Mouse (Mus musculus) layer of hippocampus, postnatal 25 days (tissue): ENCODE measurements around the gene Slit3. TPM values are rescaled to one million over a fixed set of nuclear protein-coding genes. Genes with fewer than 3 reads are reported as not detected.

Experiments
- DNase-seq, 2 experiments: peaks; one replicate each; pipeline ENCODE4 v3.0.0; 2022; ENCODE audit warnings: mixed read lengths in 2 of 2, low spot score in 1 of 2; ENCODE audit errors: extremely low spot score in 1 of 2
- total RNA-seq, 2 experiments: library from RNA; stranded (reverse); gene quantifications; 2 replicates each; pipeline ENCODE4 v1.2.3; 2021

Slit3 gene
- total RNA-seq, 2 experiments from 2014 or later: 86.6 to 115 TPM

- no peak for DNase-seq
Observed at GRCm38 (mm10) chr11:35296803-35297202, 175.8 kb downstream of the Slit3 start.

- no peak for DNase-seq
Observed at GRCm38 (mm10) chr11:35297319-35297718, 176.3 kb downstream of the Slit3 start.

DNA sequence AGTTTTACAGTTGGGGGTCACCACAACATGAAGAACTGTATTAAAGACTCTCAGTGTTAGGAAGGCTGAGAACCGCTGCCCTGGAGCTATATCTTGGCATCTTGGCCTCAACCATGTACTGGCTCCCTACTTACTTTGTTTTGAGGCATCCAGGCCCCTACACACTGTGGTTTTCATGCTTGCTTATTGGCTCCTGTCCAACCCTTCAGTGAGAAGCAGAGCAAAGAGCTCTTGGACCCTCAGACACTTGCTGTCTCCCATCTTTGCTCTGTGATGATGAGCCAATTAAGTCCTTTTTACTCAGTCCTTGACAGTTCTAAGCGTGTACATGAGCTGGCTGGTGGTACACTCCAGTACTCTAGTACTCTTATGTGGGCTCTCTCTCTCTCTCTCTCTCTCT is 177.5 kb downstream of the Slit3 start:
- DNase-seq: no peak

DNA sequence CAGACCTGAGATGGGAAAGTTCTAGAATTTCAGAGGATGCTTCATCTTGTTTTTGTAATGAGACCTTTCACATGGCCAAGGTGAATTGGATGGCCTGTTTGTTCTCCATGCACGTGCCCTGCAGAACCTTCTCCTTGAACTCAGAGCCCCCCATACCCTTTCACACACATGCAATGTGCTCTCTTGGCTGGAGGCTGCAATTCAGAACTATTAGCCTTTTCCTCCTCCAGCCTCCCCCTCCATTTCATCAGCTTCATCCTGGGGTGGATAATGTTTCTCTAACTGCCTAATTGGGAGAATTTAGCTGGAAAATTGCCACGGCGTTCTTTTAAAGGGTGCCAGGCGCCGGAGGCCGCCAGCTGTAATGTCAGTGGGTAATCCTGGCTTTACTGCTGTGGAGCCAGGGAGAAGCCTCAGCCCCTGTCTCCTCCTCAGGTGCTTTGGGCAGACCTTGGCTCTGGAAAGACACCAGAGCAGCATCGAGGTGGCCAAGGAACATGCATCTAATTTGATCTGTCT is 178.9 kb downstream of the Slit3 start:
- no peak for DNase-seq

DNA sequence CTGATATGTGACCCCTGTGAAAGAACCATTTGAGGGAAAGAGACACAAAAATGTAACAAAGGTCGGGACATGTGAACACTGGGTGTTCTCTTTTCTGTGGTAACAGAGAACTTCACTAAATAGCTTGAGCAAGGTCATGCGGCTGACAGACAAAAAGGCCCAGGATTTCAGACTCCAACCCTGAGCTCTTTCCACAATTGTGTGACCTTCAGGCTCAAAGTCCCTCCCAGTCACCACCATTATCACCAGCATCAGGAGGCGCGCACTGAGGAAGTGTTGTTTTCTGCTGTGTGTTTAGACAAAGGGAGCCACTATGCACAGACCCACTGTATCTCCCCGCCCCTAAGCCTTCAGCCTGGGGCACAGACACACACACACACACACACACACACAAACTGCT is 181.2 kb downstream of the Slit3 start:
- DNase-seq: no peak

GRCm38 (mm10) chr11:35304216-35304975 is 183.4 kb downstream of the Slit3 start:
- no peak for DNase-seq

GRCm38 (mm10) chr11:35305111-35305510 is 184.1 kb downstream of the Slit3 start:
- DNase-seq: no peak

DNA sequence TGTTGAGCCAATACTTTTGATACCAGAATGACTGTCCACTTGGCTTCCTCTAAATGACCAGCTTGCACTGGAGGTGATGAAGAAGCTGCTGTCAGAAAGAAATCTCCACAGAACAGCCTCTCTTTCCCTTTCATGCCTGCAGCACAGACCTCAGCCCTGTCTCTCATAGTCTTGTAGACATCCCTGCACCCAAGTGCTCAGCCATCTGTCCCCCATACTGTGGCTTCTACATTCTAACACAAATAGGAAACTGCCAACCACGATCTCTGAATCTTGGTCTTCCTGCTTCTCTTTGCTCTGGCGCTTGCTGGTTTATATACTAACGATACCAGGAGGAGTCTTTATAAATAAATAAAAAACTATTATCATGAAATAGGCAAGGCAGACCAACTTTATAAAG is 184.9 kb downstream of the Slit3 start:
- DNase-seq: no peak

- no peak for DNase-seq
Observed at GRCm38 (mm10) chr11:35306922-35307321, 185.9 kb downstream of the Slit3 start.

DNA sequence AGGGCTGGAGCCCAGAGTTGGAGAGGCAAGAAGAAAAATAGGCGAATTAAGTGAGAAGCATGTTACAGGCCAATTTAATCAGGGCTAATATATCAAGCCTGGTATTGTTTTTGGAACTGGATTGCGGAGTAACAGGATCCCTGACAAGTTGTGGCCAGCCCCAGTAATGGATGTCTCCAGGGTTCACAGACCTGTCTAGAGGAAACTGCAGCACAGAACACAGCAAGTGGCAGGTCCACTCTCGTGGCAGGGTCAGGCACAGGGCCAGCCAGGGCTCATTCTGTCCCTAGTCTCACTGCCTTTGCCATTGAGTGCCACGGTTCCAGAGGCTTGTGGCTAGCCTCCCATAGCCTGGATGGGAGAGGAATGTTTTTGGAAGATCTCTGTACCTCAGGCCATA is 187.0 kb downstream of the Slit3 start:
- DNase-seq: no peak

- DNase-seq: no peak
Observed at GRCm38 (mm10) chr11:35315449-35316028, 194.5 kb downstream of the Slit3 start.

DNA sequence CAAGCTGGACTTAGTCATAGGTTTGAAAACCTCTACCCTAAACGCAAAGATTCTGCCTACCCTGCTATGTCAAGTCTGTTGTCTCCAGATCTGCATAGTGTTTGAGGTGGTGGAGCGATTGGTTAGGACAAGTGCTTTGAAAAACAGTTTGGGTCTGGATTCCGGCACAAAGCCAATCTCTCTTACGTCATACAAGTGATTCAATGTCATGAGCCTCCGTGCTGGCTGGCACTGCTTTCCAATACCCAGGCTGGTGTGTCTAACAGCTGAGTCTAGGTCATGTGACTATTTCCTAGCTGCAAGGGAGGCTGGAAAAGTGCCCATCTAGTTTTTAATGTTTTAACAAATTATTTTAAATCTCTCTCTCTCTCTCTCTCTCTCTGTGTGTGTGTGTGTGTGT is 196.2 kb downstream of the Slit3 start:
- DNase-seq: no peak

GRCm38 (mm10) chr11:35317775-35318432 is 196.9 kb downstream of the Slit3 start:
- no peak for DNase-seq

GRCm38 (mm10) chr11:35318433-35319020 is 197.5 kb downstream of the Slit3 start:
- DNase-seq: no peak

DNA sequence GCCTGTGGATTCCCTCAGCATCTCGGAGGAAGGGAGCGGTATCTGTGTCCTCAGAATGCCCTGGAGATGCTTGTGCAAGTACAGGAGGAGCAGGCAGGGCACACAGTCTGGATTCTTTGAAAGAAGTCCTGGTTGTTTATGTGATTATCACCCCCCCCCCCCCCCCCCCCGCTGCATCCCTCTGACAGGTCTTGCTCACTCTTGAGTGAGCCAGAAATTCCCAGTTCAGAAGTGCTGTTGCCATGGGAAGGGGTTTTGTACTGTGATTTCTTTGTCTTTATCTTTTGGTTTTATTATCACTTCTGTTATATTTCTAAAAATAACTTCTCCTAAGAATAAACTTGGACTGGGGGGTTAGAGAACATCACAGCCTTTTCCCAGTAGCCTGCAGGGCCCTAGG is 199.5 kb downstream of the Slit3 start:
- DNase-seq: no peak

DNA sequence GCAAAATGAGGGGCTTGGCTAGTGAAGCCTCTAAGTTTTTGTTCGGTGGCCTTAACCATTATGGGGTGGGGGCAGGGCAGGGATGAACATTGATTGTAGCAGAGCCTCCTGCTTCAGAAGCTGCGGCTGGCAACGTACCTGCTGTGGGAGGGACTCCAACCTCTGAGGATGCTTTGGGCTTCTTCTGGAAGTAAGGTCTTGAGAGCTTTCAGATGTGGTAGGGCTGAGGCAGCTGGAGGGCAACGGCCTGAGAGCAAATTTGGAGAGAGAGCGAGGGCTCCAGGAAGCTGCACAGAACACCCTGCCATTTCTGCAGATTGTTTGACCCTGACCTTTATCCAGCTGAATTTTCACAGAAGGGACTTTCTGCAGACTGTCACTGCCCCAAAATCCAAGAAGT is 203.4 kb downstream of the Slit3 start:
- no peak for DNase-seq

DNA sequence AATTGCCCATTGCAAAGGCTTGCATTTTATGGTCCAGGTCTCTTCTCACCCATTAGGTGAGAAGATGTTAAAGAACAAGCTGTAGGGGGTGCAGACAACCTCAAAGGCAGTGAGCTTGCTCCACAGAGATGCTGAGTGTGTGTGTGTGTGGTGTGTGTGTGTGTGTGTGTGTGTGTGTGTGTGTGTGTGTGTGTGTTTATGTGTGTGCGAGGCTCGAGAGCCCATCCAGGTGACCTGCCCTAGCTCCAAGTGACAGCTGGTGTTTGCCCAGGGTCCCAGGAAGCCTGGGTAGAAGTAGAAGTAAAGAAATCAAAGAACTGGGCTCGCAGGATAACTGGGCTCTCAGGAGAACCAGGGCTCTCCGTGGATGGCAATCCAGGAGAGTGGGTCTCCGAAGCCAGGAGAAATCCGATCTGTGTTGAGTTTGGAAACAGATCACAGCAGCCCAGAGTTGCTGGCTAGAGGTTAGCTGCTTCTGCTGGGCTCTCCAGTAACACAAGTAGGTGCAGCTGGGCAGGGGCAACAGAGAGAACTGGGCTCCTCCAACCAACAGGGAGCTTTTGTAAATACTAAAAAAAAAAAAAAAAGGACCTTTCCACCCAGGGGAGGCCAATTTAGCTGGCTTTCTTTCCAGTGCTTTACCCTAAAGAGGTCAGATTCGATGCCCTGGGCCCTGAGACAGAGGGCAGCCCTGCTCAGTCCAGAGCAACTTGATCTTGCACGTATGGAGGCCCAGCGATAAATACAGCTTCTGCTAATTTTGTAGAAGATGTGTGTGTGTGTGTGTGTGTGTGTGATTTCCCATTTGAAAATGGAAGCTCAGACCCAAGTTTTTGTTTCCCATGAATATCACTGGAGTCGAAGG is 204.3 kb downstream of the Slit3 start:
- no peak for DNase-seq

DNA sequence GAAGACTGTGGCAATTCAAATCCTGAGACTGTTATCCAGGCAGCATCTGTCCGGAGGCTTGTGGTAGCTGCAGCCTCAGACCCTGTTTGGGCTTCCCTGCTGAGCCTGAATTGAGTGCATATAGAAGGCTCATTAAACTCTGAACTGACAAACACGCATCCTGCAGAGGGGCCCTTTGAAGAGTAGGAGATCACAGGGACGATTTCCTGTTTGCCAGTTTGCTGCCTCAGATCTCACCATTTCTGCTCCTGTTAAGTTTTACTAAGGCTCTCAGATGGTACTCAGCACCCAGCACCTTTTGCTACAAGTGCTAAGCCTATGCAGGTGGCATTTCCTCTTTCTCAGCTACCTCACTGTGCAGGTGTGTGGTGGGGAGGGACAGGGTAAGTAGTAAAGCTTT is 205.3 kb downstream of the Slit3 start:
- DNase-seq: no peak

DNA sequence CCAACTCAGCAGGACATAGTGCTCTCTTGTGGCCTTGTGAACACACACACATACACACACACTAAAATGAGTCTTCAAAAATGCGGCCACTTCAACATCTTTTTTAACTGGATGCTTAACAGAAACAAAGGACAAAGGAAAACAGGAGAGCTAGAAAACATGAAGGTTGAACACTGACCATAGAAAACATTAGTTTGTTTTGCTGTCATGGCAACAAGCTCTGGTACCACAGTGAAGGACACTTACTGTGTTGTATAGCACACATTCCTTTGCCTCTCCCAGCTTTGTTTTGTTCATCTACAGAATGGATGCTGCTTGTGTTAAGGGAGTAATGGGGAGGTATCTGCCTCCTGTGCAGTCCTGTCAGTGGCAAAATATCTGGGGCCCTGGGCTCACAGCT is 206.9 kb downstream of the Slit3 start:
- DNase-seq: no peak

- DNase-seq: no peak
Observed at GRCm38 (mm10) chr11:35331476-35331875, 210.5 kb downstream of the Slit3 start.
